Comparison of ENCODE assay signal across 13 mouse cellular contexts in genomic region chr9:109052490-109053260, GRCm38 (mm10). TPM values are rescaled to one million over a fixed set of nuclear protein-coding genes. Genes with fewer than 3 reads are reported as not detected.
A peak's percentile ranks its signal among the peaks of the same experiment; 100 is the strongest.
DNase-seq lines count a peak whose midpoint lies in the region; ATAC-seq and TF ChIP-seq lines count a peak whose summit lies in the region.
"Had no signal": no experiment of that assay in that cellular context is flagged by ENCODE, and none has a peak within 500 bp of the region (broad histone marks: within the 10 kb centered on the region; RNA-seq: fewer than 3 reads in every experiment).

No protein-coding gene starts in this region.

- H3K4me3 ChIP-seq in CH12.LX (replicated peaks in 1 of 3; ENCODE audit: low read depth in 2 of 3, low read length in 2 of 3, poor library complexity in 1 of 3): peak overlapping the region; percentile 67 to 91 (median 70)
- H3K4me3 ChIP-seq in midbrain, postnatal 0 days (ENCODE audit: low read depth, low read length): no peak overlapping the region
- H3K4me3 ChIP-seq: liver, embryonic 15.5 days; neural tube, embryonic 15.5 days had no signal

- dilution Hi-C loops in CH12.LX (cut with MboI; ENCODE audit: extremely low pct_ligation_motif_present, extremely low pct_unique_long_range_greater_than_20kb, low sequenced_read_pairs): no loop called here

- no peak for TF ChIP-seq RAD21 in CH12.LX (IDR thresholded peaks at IDR 0.05; ENCODE audit: low read depth, low read length)

- in situ Hi-C loops in CH12.LX (cut with MboI; ENCODE audit: low pct_ligation_motif_present, low pct_unique_long_range_greater_than_20kb, low sequenced_read_pairs): no loop called here

- peak overlapping the region; percentile 93 for H3K27ac ChIP-seq in CH12.LX (ENCODE audit: insufficient read depth, low read depth)
- no peak overlapping the region for H3K27ac ChIP-seq in midbrain, postnatal 0 days (ENCODE audit: low read depth, low read length)
- H3K27ac ChIP-seq: liver, embryonic 15.5 days; macrophage; neural tube, embryonic 15.5 days had no signal

- 0 out of 2 replicates have a peak, but pooled peaks have one; percentile 26 for TF ChIP-seq POLR2A in CH12.LX (IDR thresholded peaks at IDR 0.05; ENCODE audit: low read depth, low read length)

- peaks cover 19 to 35% of the 10 kb centered on the region in 2 experiments for H3K36me3 ChIP-seq in CH12.LX (replicated peaks in 1 of 2; ENCODE audit: control insufficient read depth in 1 of 2, insufficient read depth in 1 of 2, low read length in 1 of 2)
- H3K36me3 ChIP-seq in splenic B cell, adult 2 months (ENCODE audit: control insufficient read depth, insufficient read depth, low read length, poor library complexity, severe bottlenecking): peaks cover 11% of the 10 kb centered on the region
- H3K36me3 ChIP-seq in midbrain, postnatal 0 days (ENCODE audit: insufficient read depth, low read length): peaks cover 8% of the 10 kb centered on the region

- TF ChIP-seq EP300 in CH12.LX (IDR thresholded peaks at IDR 0.05; ENCODE audit: low read length): no peak

- peaks cover 30 to 65% of the 10 kb centered on the region in 2 experiments for H3K4me1 ChIP-seq in CH12.LX (ENCODE audit: control insufficient read depth in 1 of 2, insufficient read depth in 2 of 2)
- H3K4me1 ChIP-seq in midbrain, postnatal 0 days (ENCODE audit: insufficient read depth, low read length): peaks cover 6% of the 10 kb centered on the region

- 88% methylated on average over 9 of the region's 9 CpGs for WGBS in midbrain, postnatal 0 days

- no peaks in the 10 kb centered on the region for H3K9me3 ChIP-seq in CH12.LX (replicated peaks; ENCODE audit: low read length)
- H3K9me3 ChIP-seq in midbrain, postnatal 0 days (ENCODE audit: low read length): no peaks in the 10 kb centered on the region
- H3K9me3 ChIP-seq: liver, embryonic 15.5 days; neural tube, embryonic 15.5 days had no signal

- TF ChIP-seq CTCF in CH12.LX (conservative IDR thresholded peaks at IDR 0.05 in 1 of 2, IDR thresholded peaks at IDR 0.05 in 1 of 2; ENCODE audit: low read depth in 2 of 2, low read length in 2 of 2): no peak
- no peak for TF ChIP-seq CTCF in midbrain, postnatal 0 days (IDR thresholded peaks at IDR 0.05)

- H3K9ac ChIP-seq in CH12.LX (ENCODE audit: insufficient read depth, low read depth): peak overlapping the region; percentile 56
- H3K9ac ChIP-seq in midbrain, postnatal 0 days (replicated peaks; ENCODE audit: low read length, poor library complexity, severe bottlenecking): no peak overlapping the region
- H3K9ac ChIP-seq: liver, embryonic 15.5 days; neural tube, embryonic 15.5 days had no signal

- peaks cover 70% of the 10 kb centered on the region for H3K79me2 ChIP-seq in CH12.LX (replicated peaks; ENCODE audit: control insufficient read depth, extremely low read depth, insufficient read depth, poor library complexity, severe bottlenecking)

- H3K27me3 ChIP-seq in CH12.LX (replicated peaks): no peaks in the 10 kb centered on the region
- H3K27me3 ChIP-seq in splenic B cell, adult 2 months (ENCODE audit: control insufficient read depth, insufficient read depth, low read length, poor library complexity, severe bottlenecking): no peaks in the 10 kb centered on the region
- no peaks in the 10 kb centered on the region for H3K27me3 ChIP-seq in midbrain, postnatal 0 days (ENCODE audit: insufficient read depth, low read length)
- H3K27me3 ChIP-seq: liver, embryonic 15.5 days; neural tube, embryonic 15.5 days had no signal

- peak; percentile 50 to 56 for DNase-seq in spleen, adult 18-20 months
- no peak for DNase-seq in spleen, adult 12 weeks (ENCODE audit: low spot score)
- no peak for DNase-seq in CH12.LX (ENCODE audit: extremely low read depth)
- peak; percentile 90 for DNase-seq in induced T-regulatory cell, adult 2 months (ENCODE audit: low read depth)
- DNase-seq in splenic B cell, adult 2 months (ENCODE audit: low read depth, low spot score): peak; percentile 58
- no peak for DNase-seq in adrenal gland, adult 18-20 months (ENCODE audit: low spot score in 2 of 2)
- no peak for DNase-seq in midbrain, postnatal 0 days (ENCODE audit: low spot score)

- ATAC-seq in midbrain, postnatal 0 days (ENCODE audit: low FRiP score): no peak
- ATAC-seq: forebrain, embryonic 14.5 days; intestine, embryonic 16.5 days had no signal

- peak overlapping the region; percentile 88 for H3K4me2 ChIP-seq in CH12.LX (ENCODE audit: insufficient read depth, low read depth, poor library complexity, severe bottlenecking)
- no peak overlapping the region for H3K4me2 ChIP-seq in midbrain, postnatal 0 days (ENCODE audit: low read depth, low read length, poor library complexity, severe bottlenecking)
- H3K4me2 ChIP-seq: heart, embryonic 11.5 days; liver, embryonic 15.5 days; neural tube, embryonic 15.5 days had no signal

TF ChIP-seq in CH12.LX, 34 proteins besides CTCF, POLR2A, EP300 and RAD21:
- TF ChIP-seq ZC3H11A (IDR thresholded peaks at IDR 0.05; ENCODE audit: low read depth, low read length) (no peak), BHLHE40 (IDR thresholded peaks at IDR 0.05; ENCODE audit: low read depth, low read length) (no peak), MAZ (IDR thresholded peaks at IDR 0.05; ENCODE audit: low read depth, low read length) (no peak), E2F4 (IDR thresholded peaks at IDR 0.05; ENCODE audit: insufficient replicate concordance, low read depth, low read length) (no peak), MAFK (IDR thresholded peaks at IDR 0.05; ENCODE audit: insufficient replicate concordance, low read length) (no peak), TBP (conservative IDR thresholded peaks at IDR 0.05; ENCODE audit: low read depth, low read length) (no peak), POLR2AphosphoS2 (IDR thresholded peaks at IDR 0.05; ENCODE audit: low read depth, low read length) (no peak), ZKSCAN1 (IDR thresholded peaks at IDR 0.05; ENCODE audit: borderline replicate concordance, low read depth, low read length) (no peak), JUND (conservative IDR thresholded peaks at IDR 0.05; ENCODE audit: low read depth, low read length) (no peak), ZMIZ1 (IDR thresholded peaks at IDR 0.05; ENCODE audit: low read depth, low read length) (0 out of 2 replicates have a peak, but pooled peaks have one; percentile 66), USF1 (IDR thresholded peaks at IDR 0.05; ENCODE audit: low read depth, low read length) (no peak), ETS1 (conservative IDR thresholded peaks at IDR 0.05; ENCODE audit: low read depth, low read length) (no peak), MEF2A (IDR thresholded peaks at IDR 0.05; ENCODE audit: borderline replicate concordance, low read depth, low read length) (no peak), MAX (IDR thresholded peaks at IDR 0.05; ENCODE audit: low read length) (0 out of 2 replicates have a peak, but pooled peaks have one; percentile 12), HCFC1 (IDR thresholded peaks at IDR 0.05; ENCODE audit: low read depth, low read length) (no peak), IRF4 (IDR thresholded peaks at IDR 0.05; ENCODE audit: low read depth, low read length) (no peak), NELFE (IDR thresholded peaks at IDR 0.05; ENCODE audit: low read depth, low read length) (no peak), MYC (IDR thresholded peaks at IDR 0.05; ENCODE audit: low read depth, low read length) (0 out of 2 replicates have a peak, but pooled peaks have one; percentile 6), KAT2A (IDR thresholded peaks at IDR 0.05; ENCODE audit: insufficient replicate concordance, low read length) (no peak), ELF1 (IDR thresholded peaks at IDR 0.05; ENCODE audit: low read depth, low read length) (0 out of 2 replicates have a peak, but pooled peaks have one; percentile 16), SIN3A (IDR thresholded peaks at IDR 0.05; ENCODE audit: low read length) (no peak)
TF ChIP-seq in CH12.LX: peak in this region for 4.

RNA-seq across cellular contexts. Expression of gene Trex1, which starts 6.9 kb away (rescaled TPM):
- total RNA-seq in CH12.LX (2012; rRNA removed) (20.8 and 31.5 TPM in 2 replicates), CH12.LX (2014; rRNA removed) (20.1 and 21.1 TPM in 2 replicates)
- polyA plus RNA-seq in CH12.LX (2012; ENCODE audit: insufficient read length, low read depth): 15.8 and 22.9 TPM in 2 replicates
- total RNA-seq in adrenal gland, adult 18-20 months (2021): 10 to 100 TPM; 15.8 to 21.6 TPM
- 22.5 and 28.1 TPM in 2 replicates for total RNA-seq in midbrain, postnatal 0 days (2014; rRNA removed)
- polyA plus RNA-seq in midbrain, postnatal 0 days (2015; fragmentation: Nextera tagmentation; extraction: Ambion mirVana): 14.8 and 18.6 TPM in 2 replicates

RNA-seq across cellular contexts. Expression of gene Shisa5, which starts 14.3 kb away (rescaled TPM):
- total RNA-seq in CH12.LX (2012; rRNA removed) (134 and 153 TPM in 2 replicates), CH12.LX (2014; rRNA removed) (156 and 170 TPM in 2 replicates)
- 121 and 166 TPM in 2 replicates for polyA plus RNA-seq in CH12.LX (2012; ENCODE audit: insufficient read length, low read depth)
- 100 to 1,000 TPM; 126 to 137 TPM for total RNA-seq in adrenal gland, adult 18-20 months (2021)
- 79.7 and 80.6 TPM in 2 replicates for total RNA-seq in midbrain, postnatal 0 days (2014; rRNA removed)
- 75.0 and 89.3 TPM in 2 replicates for polyA plus RNA-seq in midbrain, postnatal 0 days (2015; fragmentation: Nextera tagmentation; extraction: Ambion mirVana)

RNA-seq across cellular contexts. Expression of gene Atrip, which starts 21.2 kb away (rescaled TPM):
- total RNA-seq in CH12.LX (2012; rRNA removed) (18.0 and 19.3 TPM in 2 replicates), CH12.LX (2014; rRNA removed) (16.2 and 17.6 TPM in 2 replicates)
- 21.3 and 24.1 TPM in 2 replicates for polyA plus RNA-seq in CH12.LX (2012; ENCODE audit: insufficient read length, low read depth)
- 10 to 100 TPM; 14.7 to 15.2 TPM for total RNA-seq in adrenal gland, adult 18-20 months (2021)
- 34.7 and 35.1 TPM in 2 replicates for total RNA-seq in midbrain, postnatal 0 days (2014; rRNA removed)
- polyA plus RNA-seq in midbrain, postnatal 0 days (2015; fragmentation: Nextera tagmentation; extraction: Ambion mirVana): 32.9 and 34.7 TPM in 2 replicates

RNA-seq across cellular contexts. Expression of gene Ccdc51, which starts 29.6 kb away (rescaled TPM):
- 18.2 TPM in 2 replicates for total RNA-seq in CH12.LX (2012; rRNA removed)
- 15.9 and 16.2 TPM in 2 replicates for total RNA-seq in CH12.LX (2014; rRNA removed)
- polyA plus RNA-seq in CH12.LX (2012; ENCODE audit: insufficient read length, low read depth): 7.6 and 8.6 TPM in 2 replicates
- 10 to 100 TPM; 11.8 to 12.6 TPM for total RNA-seq in adrenal gland, adult 18-20 months (2021)
- 6.9 and 7.4 TPM in 2 replicates for total RNA-seq in midbrain, postnatal 0 days (2014; rRNA removed)
- polyA plus RNA-seq in midbrain, postnatal 0 days (2015; fragmentation: Nextera tagmentation; extraction: Ambion mirVana): 4.8 and 7.1 TPM in 2 replicates

RNA-seq across cellular contexts. Expression of gene Tma7, which starts 29.7 kb away (rescaled TPM):
- total RNA-seq in CH12.LX (2012; rRNA removed): 255 and 369 TPM in 2 replicates
- 336 and 356 TPM in 2 replicates for total RNA-seq in CH12.LX (2014; rRNA removed)
- 494 and 529 TPM in 2 replicates for polyA plus RNA-seq in CH12.LX (2012; ENCODE audit: insufficient read length, low read depth)
- 100 to 1,000 TPM; 319 to 392 TPM for total RNA-seq in adrenal gland, adult 18-20 months (2021)
- 129 and 162 TPM in 2 replicates for total RNA-seq in midbrain, postnatal 0 days (2014; rRNA removed)
- polyA plus RNA-seq in midbrain, postnatal 0 days (2015; fragmentation: Nextera tagmentation; extraction: Ambion mirVana): 766 and 825 TPM in 2 replicates

Comparison
In these comparisons a context has a peak if more than half of its experiments do, and no peak if none do; other contexts are left out.
1. DNase-seq: peak in spleen, adult 18-20 months (2 of 2), induced T-regulatory cell, adult 2 months (single experiment) and splenic B cell, adult 2 months (single experiment); none in spleen, adult 12 weeks (single experiment), CH12.LX (single experiment), adrenal gland, adult 18-20 months (0 of 2) and midbrain, postnatal 0 days (single experiment).